Comparison of ENCODE assay signal across 8 mouse cellular contexts in the genomic region with DNA sequence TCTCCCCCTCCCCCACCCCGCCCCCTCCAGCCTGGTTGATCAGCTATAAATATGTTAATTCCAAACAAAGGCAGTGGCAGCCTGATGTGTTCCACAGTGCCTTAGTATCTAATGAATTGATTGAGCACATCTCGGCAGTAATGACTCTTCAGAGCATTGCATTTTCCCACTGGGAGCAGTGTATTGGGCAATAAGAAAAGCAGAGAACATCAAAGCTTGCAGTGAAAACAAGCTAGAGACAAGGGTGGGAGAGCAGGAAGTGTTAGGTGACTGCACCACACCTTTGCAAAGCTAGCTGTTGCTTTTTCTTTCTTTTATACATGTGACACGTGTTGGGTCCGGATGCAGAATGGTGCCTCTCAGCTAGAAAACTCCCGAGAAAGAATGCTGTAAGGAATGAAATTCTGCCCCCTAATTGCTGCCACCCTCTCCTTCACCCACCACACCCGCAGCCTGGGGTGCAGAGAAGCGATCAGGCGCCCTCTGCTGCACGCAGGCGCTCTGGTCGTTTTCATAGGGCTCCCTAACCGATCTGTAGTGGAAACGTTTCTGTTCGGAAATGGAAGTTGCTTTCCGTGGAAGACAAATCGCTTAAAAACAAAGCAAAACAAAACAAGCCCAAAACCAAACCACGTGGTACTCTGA. TPM values are rescaled to one million over a fixed set of nuclear protein-coding genes. Genes with fewer than 3 reads are reported as not detected.
DNase-seq lines count a peak whose midpoint lies in the region; ATAC-seq and TF ChIP-seq lines count a peak whose summit lies in the region.

No protein-coding gene starts in this region.

- intact Hi-C loops in gastrocnemius, postnatal 14 days (cut with DNase I; ENCODE audit: low total_unique reads) = loop anchor here (2.0 kb wide), 1 partner anchor 98 kb away; no protein-coding TSS in a partner anchor

- peak; percentile 83 for TF ChIP-seq CTCF in midbrain, postnatal 0 days (IDR thresholded peaks at IDR 0.05)

- H3K9ac ChIP-seq in ES-E14 (ENCODE audit: insufficient read depth, low read depth, low read length, poor library complexity, severe bottlenecking) = no peak overlapping the region
- H3K9ac ChIP-seq in embryonic facial prominence, embryonic 15.5 days = no peak overlapping the region
- H3K9ac ChIP-seq in limb, embryonic 14.5 days (ENCODE audit: low read depth, low read length, severe bottlenecking) = no peak overlapping the region
- H3K9ac ChIP-seq in midbrain, postnatal 0 days (replicated peaks; ENCODE audit: low read length, poor library complexity, severe bottlenecking) = no peak overlapping the region

- H3K4me2 ChIP-seq in embryonic facial prominence, embryonic 15.5 days (replicated peaks) = peak overlapping the region; percentile 34
- peak overlapping the region; percentile 39 for H3K4me2 ChIP-seq in limb, embryonic 14.5 days (replicated peaks; ENCODE audit: low read depth, low read length, severe bottlenecking)
- peak overlapping the region; percentile 15 for H3K4me2 ChIP-seq in midbrain, postnatal 0 days (ENCODE audit: low read depth, low read length, poor library complexity, severe bottlenecking)

- in situ Hi-C loops in ES-E14 (cut with MboI; ENCODE audit: low sequenced_read_pairs in 2 of 2, unreplicated experiment in 2 of 2) = loop anchor here in 1 of 2 experiments (5.0 kb wide), 1 partner anchor 101 kb away; no protein-coding TSS in a partner anchor

- ATAC-seq in embryonic facial prominence, embryonic 15.5 days (ENCODE audit: insufficient number of reproducible peaks, low FRiP score, low TSS enrichment, low read depth) = 0 out of 2 replicates have a peak, but pooled peaks have one; percentile 63
- ATAC-seq in inflammation-experienced regulatory T-cells, adult 6 months = peak; percentile 80
- ATAC-seq in limb, embryonic 14.5 days (ENCODE audit: low FRiP score, low read depth) = peak; percentile 57
- ATAC-seq in midbrain, postnatal 0 days (ENCODE audit: low FRiP score) = no peak

- no peak overlapping the region for H3K27ac ChIP-seq in ES-E14 (ENCODE audit: insufficient read depth, low read depth, low read length, poor library complexity, severe bottlenecking)
- no peak overlapping the region for H3K27ac ChIP-seq in embryonic facial prominence, embryonic 15.5 days (replicated peaks)
- no peak overlapping the region for H3K27ac ChIP-seq in limb, embryonic 14.5 days (replicated peaks; ENCODE audit: low read depth, low read length)
- H3K27ac ChIP-seq in midbrain, postnatal 0 days (ENCODE audit: low read depth, low read length) = no peak overlapping the region

- no peak for TF ChIP-seq POLR2A in limb, embryonic 14.5 days (IDR thresholded peaks at IDR 0.05; ENCODE audit: borderline replicate concordance, extremely low read depth, insufficient read depth, insufficient read length)

- peaks cover 0 to 12% of the 10 kb centered on the region in 2 experiments; a peak in 2 of 4 replicates for H3K4me1 ChIP-seq in ES-E14 (ENCODE audit: control insufficient read depth in 2 of 2, insufficient read depth in 2 of 2, low read length in 2 of 2, poor library complexity in 1 of 2)
- peaks cover 13% of the 10 kb centered on the region for H3K4me1 ChIP-seq in embryonic facial prominence, embryonic 15.5 days
- H3K4me1 ChIP-seq in limb, embryonic 14.5 days (ENCODE audit: control insufficient read depth, insufficient read depth, low read length) = peaks cover 15% of the 10 kb centered on the region
- H3K4me1 ChIP-seq in midbrain, postnatal 0 days (ENCODE audit: insufficient read depth, low read length) = peaks cover 11% of the 10 kb centered on the region

- H3K4me3 ChIP-seq in ES-E14 (ENCODE audit: insufficient read depth in 1 of 2, low read depth in 1 of 2, low read length in 2 of 2, poor library complexity in 1 of 2, severe bottlenecking in 1 of 2) = no peak overlapping the region
- H3K4me3 ChIP-seq in embryonic facial prominence, embryonic 15.5 days (replicated peaks) = 0 out of 2 replicates have a peak overlapping the region, but pooled peaks have one; percentile 7
- H3K4me3 ChIP-seq in limb, embryonic 14.5 days (replicated peaks; ENCODE audit: low read length) = peak overlapping the region; percentile 19
- H3K4me3 ChIP-seq in midbrain, postnatal 0 days (ENCODE audit: low read depth, low read length) = no peak overlapping the region

- no peaks in the 10 kb centered on the region for H3K27me3 ChIP-seq in embryonic facial prominence, embryonic 15.5 days
- no peaks in the 10 kb centered on the region for H3K27me3 ChIP-seq in limb, embryonic 14.5 days (ENCODE audit: control insufficient read depth, insufficient read depth, low read length)
- H3K27me3 ChIP-seq in midbrain, postnatal 0 days (ENCODE audit: insufficient read depth, low read length) = no peaks in the 10 kb centered on the region

- H3K9me3 ChIP-seq in ES-E14 (ENCODE audit: control insufficient read depth, insufficient read depth, low read depth, low read length) = no peaks in the 10 kb centered on the region
- H3K9me3 ChIP-seq in embryonic facial prominence, embryonic 15.5 days (replicated peaks) = no peaks in the 10 kb centered on the region
- H3K9me3 ChIP-seq in limb, embryonic 14.5 days (ENCODE audit: control insufficient read depth, low read length) = no peaks in the 10 kb centered on the region
- no peaks in the 10 kb centered on the region for H3K9me3 ChIP-seq in midbrain, postnatal 0 days (ENCODE audit: low read length)

- DNase-seq in gastrocnemius, postnatal 14 days = peak; percentile 24
- DNase-seq in gastrocnemius, adult 18-20 months (ENCODE audit: low spot score) = no peak
- DNase-seq in ES-E14 (ENCODE audit: low read depth, low spot score) = peak; percentile 58
- peak; percentile 74 for DNase-seq in limb, embryonic 14.5 days (ENCODE audit: low spot score)
- DNase-seq in midbrain, postnatal 0 days (ENCODE audit: low spot score) = peak; percentile 78
- DNase-seq in thymus, postnatal 25 days = peak; percentile 36

- H3K36me3 ChIP-seq in ES-E14 (ENCODE audit: control insufficient read depth, insufficient read depth, low read length, poor library complexity, severe bottlenecking) = no peaks in the 10 kb centered on the region
- no peaks in the 10 kb centered on the region for H3K36me3 ChIP-seq in embryonic facial prominence, embryonic 15.5 days
- H3K36me3 ChIP-seq in limb, embryonic 14.5 days (ENCODE audit: control insufficient read depth, insufficient read depth, low read length) = no peaks in the 10 kb centered on the region
- no peaks in the 10 kb centered on the region for H3K36me3 ChIP-seq in midbrain, postnatal 0 days (ENCODE audit: insufficient read depth, low read length)

- WGBS in embryonic facial prominence, embryonic 15.5 days = 8% methylated on average over 17 of the region's 17 CpGs
- WGBS in limb, embryonic 14.5 days = 4% methylated on average over 17 of the region's 17 CpGs
- 10% methylated on average over 17 of the region's 17 CpGs for WGBS in midbrain, postnatal 0 days

TF ChIP-seq in ES-E14, 5 proteins besides CTCF, POLR2A, EP300 and RAD21:
- no peak for TF ChIP-seq ZNF384 (IDR thresholded peaks at IDR 0.05; ENCODE audit: low read depth, low read length)
- 0 out of 2 replicates have a peak, but pooled peaks have one; percentile 9 for TF ChIP-seq ZC3H11A (IDR thresholded peaks at IDR 0.05; ENCODE audit: borderline replicate concordance, low read depth, low read length)

RNA-seq across cellular contexts. Expression of a gene that starts 38.8 kb away (rescaled TPM):
- not detected for total RNA-seq in gastrocnemius, postnatal 14 days (2021)
- not detected for total RNA-seq in gastrocnemius, adult 18-20 months (2021)
- total RNA-seq in ES-E14 (2012; rRNA removed) = not detected in 2 replicates
- 0.08 TPM in 1 of 2 replicates, not detected in the other for polyA plus RNA-seq in embryonic facial prominence, embryonic 15.5 days (2015; fragmentation: Nextera tagmentation; extraction: Ambion mirVana)
- not detected for polyA plus RNA-seq in inflammation-experienced regulatory T-cells, adult 6 months (2017; shearing (Covaris generic))
- 0.23 and 0.49 TPM in 2 replicates for polyA plus RNA-seq in limb, embryonic 14.5 days (2012; rRNA removed)
- 0.19 TPM in 2 replicates for polyA plus RNA-seq in limb, embryonic 14.5 days (2014; fragmentation: Nextera tagmentation; extraction: Ambion mirVana)
- 0.88 and 1.1 TPM in 2 replicates for total RNA-seq in midbrain, postnatal 0 days (2014; rRNA removed)
- polyA plus RNA-seq in midbrain, postnatal 0 days (2015; fragmentation: Nextera tagmentation; extraction: Ambion mirVana) = 0.54 and 0.74 TPM in 2 replicates

Comparison
In these comparisons a context has a peak if more than half of its experiments do, and no peak if none do; other contexts are left out.
1. H3K4me3 ChIP-seq: peak in embryonic facial prominence, embryonic 15.5 days (single experiment) and limb, embryonic 14.5 days (single experiment); none in ES-E14 (0 of 2) and midbrain, postnatal 0 days (single experiment).
2. Peak in every context shown above with its lines, with median percentiles within 50 percentile points of each other: H3K4me2 ChIP-seq.